Mouse (Mus musculus): ENCODE results near the gene Nus1. TPM values are rescaled to one million over a fixed set of nuclear protein-coding genes. Genes with fewer than 3 reads are reported as not detected.

Gene Nus1
- 12.9 and 13.1 TPM in 2 replicates for polyA plus RNA-seq (2015; fragmentation: Nextera tagmentation; extraction: Ambion mirVana)

GRCm38 (mm10) chr10:52417299-52417997 lies at the start of gene Nus1:
Gene Nus1 (plus strand): TSS chr10:52417547.
- WGBS: under 1% methylated on average over 77 of the region's 79 CpGs
- H3K27ac ChIP-seq (ENCODE audit: low read length): peak within 1 kb of the TSS; percentile 88
- H3K4me1 ChIP-seq (ENCODE audit: control insufficient read depth, insufficient read depth, low read length): peaks cover 24% of the 10 kb centered on the region
- peak; percentile 98 for ATAC-seq
- peak within 1 kb of the TSS; percentile 98 for H3K9ac ChIP-seq (ENCODE audit: low read depth, low read length)
- no peaks in the 10 kb centered on the region for H3K9me3 ChIP-seq (ENCODE audit: control insufficient read depth, low read length)
- H3K36me3 ChIP-seq (ENCODE audit: control insufficient read depth, insufficient read depth, low read length): no peaks in the 10 kb centered on the region
- H3K4me3 ChIP-seq (ENCODE audit: low read length): peak within 1 kb of the TSS; percentile 99
- H3K27me3 ChIP-seq (replicated peaks; ENCODE audit: control insufficient read depth, insufficient read depth, low read length): no peaks in the 10 kb centered on the region
- peak within 1 kb of the TSS; percentile 69 for H3K4me2 ChIP-seq (ENCODE audit: low read depth, low read length)

DNA sequence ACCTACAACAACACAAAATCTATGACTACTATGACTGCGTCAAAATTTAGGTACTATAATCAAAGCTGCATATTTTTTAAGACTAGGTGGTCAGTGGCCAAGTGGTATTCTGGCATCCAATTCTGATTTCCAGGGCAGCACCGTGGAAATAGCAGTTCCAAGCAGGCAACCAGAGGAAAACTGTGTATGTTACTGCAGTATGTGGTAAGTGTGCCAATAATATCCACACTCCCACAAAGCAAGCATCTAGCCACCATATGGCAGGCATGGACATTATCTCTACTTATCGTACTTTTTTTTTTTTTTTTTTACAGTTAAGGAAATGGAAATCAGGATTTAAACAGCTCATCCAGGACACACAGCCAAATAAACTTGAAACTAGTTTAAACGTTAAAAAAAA lies 49.0 kb upstream of the Nus1 start:
- Histone ChIP-seq H3K4me1 (ENCODE audit: control insufficient read depth, insufficient read depth, low read length) (no peaks in the 10 kb centered on the region), H3K36me3 (ENCODE audit: control insufficient read depth, insufficient read depth, low read length) (no peaks in the 10 kb centered on the region; the same call in 1 of the 2 replicates), H3K9me3 (ENCODE audit: control insufficient read depth, low read length) (no peaks in the 10 kb centered on the region), H3K4me3 (ENCODE audit: low read length) (no peak overlapping the region), H3K27me3 (replicated peaks; ENCODE audit: control insufficient read depth, insufficient read depth, low read length) (no peaks in the 10 kb centered on the region), H3K27ac (ENCODE audit: low read length) (no peak overlapping the region), H3K9ac (ENCODE audit: low read depth, low read length) (no peak overlapping the region), H3K4me2 (ENCODE audit: low read depth, low read length) (no peak overlapping the region)
- WGBS: 79% methylated on average over 4 of the region's 4 CpGs
- ATAC-seq: no peak

DNA sequence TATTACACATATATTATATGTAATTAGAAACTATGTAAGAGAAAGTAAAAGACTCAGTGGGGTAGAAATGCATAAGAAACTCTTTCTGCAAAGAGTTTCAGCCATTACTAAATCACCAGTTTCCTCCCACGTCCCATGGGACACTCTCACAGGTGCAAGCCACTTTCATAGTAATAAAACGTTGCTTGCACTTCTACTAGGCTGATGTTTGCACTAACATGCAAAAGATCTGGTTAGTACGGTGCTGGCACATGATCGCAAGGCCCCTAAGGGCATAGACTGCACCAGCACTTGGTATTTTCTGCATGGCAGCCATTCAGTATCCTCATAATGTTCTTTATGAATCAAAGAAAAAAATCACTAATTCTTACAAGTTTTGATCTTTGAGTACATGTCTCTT lies 43.5 kb upstream of the Nus1 start:
- 64% methylated on average over 4 of the region's 4 CpGs for WGBS
- H3K9ac ChIP-seq (ENCODE audit: low read depth, low read length): no peak overlapping the region
- no peaks in the 10 kb centered on the region for H3K9me3 ChIP-seq (ENCODE audit: control insufficient read depth, low read length)
- no peaks in the 10 kb centered on the region; the same call in 1 of the 2 replicates for H3K36me3 ChIP-seq (ENCODE audit: control insufficient read depth, insufficient read depth, low read length)
- H3K4me1 ChIP-seq (ENCODE audit: control insufficient read depth, insufficient read depth, low read length): no peaks in the 10 kb centered on the region
- H3K4me3 ChIP-seq (ENCODE audit: low read length): no peak overlapping the region
- peak; percentile 53; the same call in 1 of the 2 replicates for ATAC-seq
- H3K27me3 ChIP-seq (replicated peaks; ENCODE audit: control insufficient read depth, insufficient read depth, low read length): no peaks in the 10 kb centered on the region
- H3K27ac ChIP-seq (ENCODE audit: low read length): no peak overlapping the region
- no peak overlapping the region for H3K4me2 ChIP-seq (ENCODE audit: low read depth, low read length)

DNA sequence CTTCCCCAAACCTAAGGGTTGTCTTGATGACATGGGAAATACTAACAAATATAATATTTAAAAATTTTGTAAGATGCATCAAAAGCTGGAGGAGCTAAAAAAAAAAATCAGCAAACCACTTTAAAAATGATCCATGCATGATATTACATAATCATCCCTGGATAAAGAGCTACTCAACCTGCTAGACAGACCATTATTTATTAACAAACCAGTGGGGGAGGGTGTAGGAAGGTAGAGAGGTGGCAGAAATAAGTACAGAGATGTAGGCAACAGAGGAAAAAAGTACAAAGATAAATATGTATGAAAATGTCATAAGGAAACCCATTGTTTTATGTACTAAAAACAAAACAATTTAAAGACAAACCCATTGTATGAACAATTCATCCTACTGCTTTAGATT lies 42.7 kb upstream of the Nus1 start:
- H3K9ac ChIP-seq (ENCODE audit: low read depth, low read length): no peak overlapping the region
- H3K4me1 ChIP-seq (ENCODE audit: control insufficient read depth, insufficient read depth, low read length): no peaks in the 10 kb centered on the region
- H3K9me3 ChIP-seq (ENCODE audit: control insufficient read depth, low read length): no peaks in the 10 kb centered on the region
- no peaks in the 10 kb centered on the region for H3K27me3 ChIP-seq (replicated peaks; ENCODE audit: control insufficient read depth, insufficient read depth, low read length)
- H3K4me3 ChIP-seq (ENCODE audit: low read length): no peak overlapping the region
- H3K36me3 ChIP-seq (ENCODE audit: control insufficient read depth, insufficient read depth, low read length): no peaks in the 10 kb centered on the region; the same call in 1 of the 2 replicates
- no peak overlapping the region for H3K4me2 ChIP-seq (ENCODE audit: low read depth, low read length)
- no peak for ATAC-seq
- no peak overlapping the region for H3K27ac ChIP-seq (ENCODE audit: low read length)

DNA sequence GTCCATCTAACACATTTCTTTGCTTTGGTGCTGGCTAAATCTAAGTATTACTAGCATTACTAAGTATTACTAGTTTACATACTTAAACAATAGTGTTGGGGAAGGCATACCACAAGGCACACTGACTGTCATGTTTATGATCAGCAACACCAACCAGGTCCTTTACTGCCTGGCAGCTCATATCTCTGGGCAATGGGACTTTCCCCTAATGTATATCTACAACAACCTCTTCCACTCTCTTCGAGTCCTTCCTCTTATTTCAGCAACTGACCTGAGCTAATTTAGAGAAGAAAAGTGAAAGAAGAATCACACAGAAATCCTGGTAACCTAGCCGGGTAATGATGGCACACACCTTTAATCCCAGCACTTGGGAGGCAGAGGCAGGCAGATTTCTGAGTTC lies 40.9 kb upstream of the Nus1 start:
- no peaks in the 10 kb centered on the region for H3K9me3 ChIP-seq (ENCODE audit: control insufficient read depth, low read length)
- no peaks in the 10 kb centered on the region; the same call in 1 of the 2 replicates for H3K36me3 ChIP-seq (ENCODE audit: control insufficient read depth, insufficient read depth, low read length)
- H3K27ac ChIP-seq (ENCODE audit: low read length): no peak overlapping the region
- WGBS: 85% methylated on average over 2 of the region's 2 CpGs
- no peak overlapping the region for H3K4me2 ChIP-seq (ENCODE audit: low read depth, low read length)
- H3K9ac ChIP-seq (ENCODE audit: low read depth, low read length): no peak overlapping the region
- no peaks in the 10 kb centered on the region for H3K4me1 ChIP-seq (ENCODE audit: control insufficient read depth, insufficient read depth, low read length)
- H3K4me3 ChIP-seq (ENCODE audit: low read length): no peak overlapping the region
- no peaks in the 10 kb centered on the region for H3K27me3 ChIP-seq (replicated peaks; ENCODE audit: control insufficient read depth, insufficient read depth, low read length)
- ATAC-seq: no peak

GRCm38 (mm10) chr10:52377813-52378212 lies 39.5 kb upstream of the Nus1 start:
- Histone ChIP-seq H3K9ac (ENCODE audit: low read depth, low read length) (no peak overlapping the region), H3K4me1 (ENCODE audit: control insufficient read depth, insufficient read depth, low read length) (0 out of 2 replicates have a peak, but pooled peaks cover 1% of the 10 kb centered on the region), H3K36me3 (ENCODE audit: control insufficient read depth, insufficient read depth, low read length) (no peaks in the 10 kb centered on the region), H3K4me2 (ENCODE audit: low read depth, low read length) (no peak overlapping the region), H3K4me3 (ENCODE audit: low read length) (no peak overlapping the region), H3K27ac (ENCODE audit: low read length) (no peak overlapping the region), H3K27me3 (replicated peaks; ENCODE audit: control insufficient read depth, insufficient read depth, low read length) (no peaks in the 10 kb centered on the region), H3K9me3 (ENCODE audit: control insufficient read depth, low read length) (no peaks in the 10 kb centered on the region)
- no peak for ATAC-seq
- WGBS: 88% methylated on average over 2 of the region's 2 CpGs

DNA sequence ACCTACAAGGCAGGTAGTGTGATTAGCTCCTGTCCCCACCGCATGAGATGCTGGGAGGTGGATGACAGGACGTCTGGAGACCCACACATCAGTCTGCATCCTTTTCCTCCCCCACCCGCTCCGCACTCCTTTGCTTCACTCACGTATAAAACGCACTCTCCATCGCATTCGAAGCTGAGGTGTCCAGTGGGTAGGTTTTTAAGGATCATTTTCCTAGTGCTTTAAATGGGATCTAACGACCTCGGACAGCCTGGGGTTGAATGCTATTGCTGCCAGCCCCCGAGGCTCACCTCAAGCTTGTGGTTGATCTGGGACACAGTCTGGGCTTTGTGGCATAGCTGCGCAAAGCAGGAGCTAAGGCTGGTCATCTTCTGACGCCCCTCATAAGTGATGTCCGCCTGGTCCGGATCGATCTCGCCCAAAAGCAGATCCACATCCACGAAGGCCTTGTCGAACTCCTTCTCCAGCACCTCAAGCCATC lies 36.0 kb upstream of the Nus1 start:
- Histone ChIP-seq H3K4me1 (ENCODE audit: control insufficient read depth, insufficient read depth, low read length) (peaks cover 5% of the 10 kb centered on the region; the same call in 1 of the 2 replicates), H3K9ac (ENCODE audit: low read depth, low read length) (peak overlapping the region; percentile 93), H3K9me3 (ENCODE audit: control insufficient read depth, low read length) (no peaks in the 10 kb centered on the region), H3K27me3 (replicated peaks; ENCODE audit: control insufficient read depth, insufficient read depth, low read length) (no peaks in the 10 kb centered on the region), H3K4me3 (ENCODE audit: low read length) (peak overlapping the region; percentile 94), H3K27ac (ENCODE audit: low read length) (peak overlapping the region; percentile 83), H3K4me2 (ENCODE audit: low read depth, low read length) (peak overlapping the region; percentile 57), H3K36me3 (ENCODE audit: control insufficient read depth, insufficient read depth, low read length) (no peaks in the 10 kb centered on the region)
- peak; percentile 34 for ATAC-seq
- under 1% methylated on average over 19 of the region's 19 CpGs for WGBS

GRCm38 (mm10) chr10:52381845-52382591 lies 35.3 kb upstream of the Nus1 start, which contains the start of gene Gopc:
Gene Gopc (minus strand): TSS chr10:52382124.
- peak within 1 kb of the TSS; percentile 96 for H3K27ac ChIP-seq (ENCODE audit: low read length)
- H3K9ac ChIP-seq (ENCODE audit: low read depth, low read length): peak within 1 kb of the TSS; percentile 93
- H3K4me1 ChIP-seq (ENCODE audit: control insufficient read depth, insufficient read depth, low read length): peaks cover 5% of the 10 kb centered on the region; the same call in 1 of the 2 replicates
- H3K4me3 ChIP-seq (ENCODE audit: low read length): peak within 1 kb of the TSS; percentile 94
- WGBS: 0% methylated on average over 61 of the region's 71 CpGs
- no peaks in the 10 kb centered on the region for H3K9me3 ChIP-seq (ENCODE audit: control insufficient read depth, low read length)
- H3K4me2 ChIP-seq (ENCODE audit: low read depth, low read length): peak within 1 kb of the TSS; percentile 74
- ATAC-seq: peak; percentile 99
- H3K36me3 ChIP-seq (ENCODE audit: control insufficient read depth, insufficient read depth, low read length): no peaks in the 10 kb centered on the region
- H3K27me3 ChIP-seq (replicated peaks; ENCODE audit: control insufficient read depth, insufficient read depth, low read length): no peaks in the 10 kb centered on the region

- peaks cover 5% of the 10 kb centered on the region; the same call in 1 of the 2 replicates for H3K4me1 ChIP-seq (ENCODE audit: control insufficient read depth, insufficient read depth, low read length)
- 53% methylated on average over 6 of the region's 6 CpGs for WGBS
- peak overlapping the region; percentile 96 for H3K27ac ChIP-seq (ENCODE audit: low read length)
- ATAC-seq: no peak
- H3K4me2 ChIP-seq (ENCODE audit: low read depth, low read length): peak overlapping the region; percentile 74
- no peaks in the 10 kb centered on the region for H3K9me3 ChIP-seq (ENCODE audit: control insufficient read depth, low read length)
- peak overlapping the region; percentile 79; the same call in 1 of the 2 replicates for H3K9ac ChIP-seq (ENCODE audit: low read depth, low read length)
- peak overlapping the region; percentile 94 for H3K4me3 ChIP-seq (ENCODE audit: low read length)
- no peaks in the 10 kb centered on the region for H3K27me3 ChIP-seq (replicated peaks; ENCODE audit: control insufficient read depth, insufficient read depth, low read length)
- H3K36me3 ChIP-seq (ENCODE audit: control insufficient read depth, insufficient read depth, low read length): no peaks in the 10 kb centered on the region
These were observed 34.3 kb upstream of the Nus1 start for GRCm38 (mm10) chr10:52383022-52383421.
